Mouse (Mus musculus): ENCODE data around the gene Zfp422. TPM values are rescaled to one million over a fixed set of nuclear protein-coding genes. Genes with fewer than 3 reads are reported as not detected.
A peak's percentile ranks its signal among the peaks of the same experiment; 100 is the strongest.

Zfp422 gene
- polyA plus RNA-seq (2014; fragmentation: Nextera tagmentation; extraction: Ambion mirVana): 83.6 and 86.5 TPM in 2 replicates

GRCm38 (mm10) chr6:116628539-116629171 is at the start of gene Zfp422:
Zfp422 (minus strand) TSS chr6:116628999.
- Histone ChIP-seq H3K4me3 (ENCODE audit: control insufficient read depth in 1 of 2, insufficient read depth in 1 of 2, low read depth in 1 of 2, low read length in 2 of 2) (peak within 1 kb of the TSS; percentile 80 to 94), H3K4me2 (ENCODE audit: low read length) (peak within 1 kb of the TSS; percentile 90), H3K9ac (ENCODE audit: low read length) (peak within 1 kb of the TSS; percentile 98), H3K27ac (replicated peaks in 1 of 2; ENCODE audit: control insufficient read depth in 1 of 2, insufficient read depth in 1 of 2, low read depth in 2 of 2, low read length in 2 of 2) (peak within 1 kb of the TSS; percentile 84 to 89), H3K4me1 (ENCODE audit: control insufficient read depth in 2 of 2, insufficient read depth in 2 of 2, low read length in 2 of 2) (peaks cover 0 to 9% of the 10 kb centered on the region in 2 experiments; a peak in 2 of 4 replicates), H3K27me3 (ENCODE audit: control insufficient read depth, insufficient read depth, low read length) (no peaks in the 10 kb centered on the region), H3K36me3 (ENCODE audit: control insufficient read depth, insufficient read depth, low read length) (peaks cover 32% of the 10 kb centered on the region), H3K9me3 (ENCODE audit: control insufficient read depth, low read length) (no peaks in the 10 kb centered on the region)
- WGBS: under 1% methylated on average over 53 of the region's 56 CpGs
- peak; percentile 78 for ATAC-seq (ENCODE audit: insufficient number of reproducible peaks, insufficient read depth, low FRiP score, low read depth)

GRCm38 (mm10) chr6:116677321-116677720 is 48.5 kb upstream of the Zfp422 start:
- H3K4me3 ChIP-seq (ENCODE audit: control insufficient read depth in 1 of 2, insufficient read depth in 1 of 2, low read depth in 1 of 2, low read length in 2 of 2): no peak overlapping the region
- H3K27ac ChIP-seq (replicated peaks in 1 of 2; ENCODE audit: control insufficient read depth in 1 of 2, insufficient read depth in 1 of 2, low read depth in 2 of 2, low read length in 2 of 2): no peak overlapping the region
- no peaks in the 10 kb centered on the region for H3K9me3 ChIP-seq (ENCODE audit: control insufficient read depth, low read length)
- no peak overlapping the region for H3K4me2 ChIP-seq (ENCODE audit: low read length)
- 63% methylated on average over 6 of the region's 6 CpGs for WGBS
- H3K4me1 ChIP-seq (ENCODE audit: control insufficient read depth in 2 of 2, insufficient read depth in 2 of 2, low read length in 2 of 2): peaks cover 23 to 24% of the 10 kb centered on the region in 2 experiments
- H3K27me3 ChIP-seq (ENCODE audit: control insufficient read depth, insufficient read depth, low read length): no peaks in the 10 kb centered on the region
- no peak for ATAC-seq (ENCODE audit: insufficient number of reproducible peaks, insufficient read depth, low FRiP score, low read depth)
- H3K36me3 ChIP-seq (ENCODE audit: control insufficient read depth, insufficient read depth, low read length): no peaks in the 10 kb centered on the region
- H3K9ac ChIP-seq (ENCODE audit: low read length): no peak overlapping the region

GRCm38 (mm10) chr6:116676355-116676913 is 47.6 kb upstream of the Zfp422 start:
- no peak for ATAC-seq (ENCODE audit: insufficient number of reproducible peaks, insufficient read depth, low FRiP score, low read depth)
- H3K9me3 ChIP-seq (ENCODE audit: control insufficient read depth, low read length): no peaks in the 10 kb centered on the region
- 39% methylated on average over 10 of the region's 10 CpGs for WGBS
- H3K36me3 ChIP-seq (ENCODE audit: control insufficient read depth, insufficient read depth, low read length): no peaks in the 10 kb centered on the region
- H3K9ac ChIP-seq (ENCODE audit: low read length): no peak overlapping the region
- H3K4me1 ChIP-seq (ENCODE audit: control insufficient read depth in 2 of 2, insufficient read depth in 2 of 2, low read length in 2 of 2): peaks cover 25 to 29% of the 10 kb centered on the region in 2 experiments
- no peak overlapping the region for H3K4me2 ChIP-seq (ENCODE audit: low read length)
- no peaks in the 10 kb centered on the region for H3K27me3 ChIP-seq (ENCODE audit: control insufficient read depth, insufficient read depth, low read length)
- no peak overlapping the region for H3K4me3 ChIP-seq (ENCODE audit: control insufficient read depth in 1 of 2, insufficient read depth in 1 of 2, low read depth in 1 of 2, low read length in 2 of 2)
- no peak overlapping the region for H3K27ac ChIP-seq (replicated peaks in 1 of 2; ENCODE audit: control insufficient read depth in 1 of 2, insufficient read depth in 1 of 2, low read depth in 2 of 2, low read length in 2 of 2)

GRCm38 (mm10) chr6:116674283-116674886 is 45.6 kb upstream of the Zfp422 start:
- H3K36me3 ChIP-seq (ENCODE audit: control insufficient read depth, insufficient read depth, low read length): no peaks in the 10 kb centered on the region
- WGBS: 21% methylated on average over 16 of the region's 16 CpGs
- no peak for ATAC-seq (ENCODE audit: insufficient number of reproducible peaks, insufficient read depth, low FRiP score, low read depth)
- H3K4me3 ChIP-seq (ENCODE audit: control insufficient read depth in 1 of 2, insufficient read depth in 1 of 2, low read depth in 1 of 2, low read length in 2 of 2): peak overlapping the region; percentile 52 to 59
- H3K27me3 ChIP-seq (ENCODE audit: control insufficient read depth, insufficient read depth, low read length): no peaks in the 10 kb centered on the region
- H3K4me1 ChIP-seq (ENCODE audit: control insufficient read depth in 2 of 2, insufficient read depth in 2 of 2, low read length in 2 of 2): peaks cover 32 to 35% of the 10 kb centered on the region in 2 experiments
- H3K9me3 ChIP-seq (ENCODE audit: control insufficient read depth, low read length): no peaks in the 10 kb centered on the region
- H3K9ac ChIP-seq (ENCODE audit: low read length): peak overlapping the region; percentile 56
- peak overlapping the region; percentile 55 to 77 for H3K27ac ChIP-seq (replicated peaks in 1 of 2; ENCODE audit: control insufficient read depth in 1 of 2, insufficient read depth in 1 of 2, low read depth in 2 of 2, low read length in 2 of 2)
- peak overlapping the region; percentile 76 for H3K4me2 ChIP-seq (ENCODE audit: low read length)

- WGBS: under 1% methylated on average over 44 of the region's 44 CpGs
- Histone ChIP-seq H3K4me1 (ENCODE audit: control insufficient read depth in 2 of 2, insufficient read depth in 2 of 2, low read length in 2 of 2) (peaks cover 32 to 35% of the 10 kb centered on the region in 2 experiments), H3K27me3 (ENCODE audit: control insufficient read depth, insufficient read depth, low read length) (no peaks in the 10 kb centered on the region), H3K9ac (ENCODE audit: low read length) (peak within 1 kb of the TSS; percentile 56), H3K36me3 (ENCODE audit: control insufficient read depth, insufficient read depth, low read length) (no peaks in the 10 kb centered on the region), H3K27ac (replicated peaks in 1 of 2; ENCODE audit: control insufficient read depth in 1 of 2, insufficient read depth in 1 of 2, low read depth in 2 of 2, low read length in 2 of 2) (peak within 1 kb of the TSS; percentile 55 to 77), H3K9me3 (ENCODE audit: control insufficient read depth, low read length) (no peaks in the 10 kb centered on the region), H3K4me3 (ENCODE audit: control insufficient read depth in 1 of 2, insufficient read depth in 1 of 2, low read depth in 1 of 2, low read length in 2 of 2) (peak within 1 kb of the TSS; percentile 52 to 59), H3K4me2 (ENCODE audit: low read length) (peak within 1 kb of the TSS; percentile 76)
- ATAC-seq (ENCODE audit: insufficient number of reproducible peaks, insufficient read depth, low FRiP score, low read depth): peak; percentile 77
Observed at GRCm38 (mm10) chr6:116673471-116674282, 44.9 kb upstream of the Zfp422 start, which contains the start of gene Rassf4. Rassf4 (minus strand) TSS chr6:116673952.

- H3K4me1 ChIP-seq (ENCODE audit: control insufficient read depth in 2 of 2, insufficient read depth in 2 of 2, low read length in 2 of 2): peaks cover 31 to 35% of the 10 kb centered on the region in 2 experiments
- H3K9me3 ChIP-seq (ENCODE audit: control insufficient read depth, low read length): no peaks in the 10 kb centered on the region
- no peak overlapping the region for H3K9ac ChIP-seq (ENCODE audit: low read length)
- no peak overlapping the region for H3K27ac ChIP-seq (replicated peaks in 1 of 2; ENCODE audit: control insufficient read depth in 1 of 2, insufficient read depth in 1 of 2, low read depth in 2 of 2, low read length in 2 of 2)
- H3K27me3 ChIP-seq (ENCODE audit: control insufficient read depth, insufficient read depth, low read length): no peaks in the 10 kb centered on the region
- ATAC-seq (ENCODE audit: insufficient number of reproducible peaks, insufficient read depth, low FRiP score, low read depth): no peak
- H3K4me2 ChIP-seq (ENCODE audit: low read length): peak overlapping the region; percentile 76; the same call in 1 of the 2 replicates
- WGBS: 65% methylated on average over 5 of the region's 5 CpGs
- H3K4me3 ChIP-seq (ENCODE audit: control insufficient read depth in 1 of 2, insufficient read depth in 1 of 2, low read depth in 1 of 2, low read length in 2 of 2): no peak overlapping the region
- no peaks in the 10 kb centered on the region for H3K36me3 ChIP-seq (ENCODE audit: control insufficient read depth, insufficient read depth, low read length)
Observed at GRCm38 (mm10) chr6:116672349-116672748, 43.5 kb upstream of the Zfp422 start.

- peaks cover 31 to 35% of the 10 kb centered on the region in 2 experiments for H3K4me1 ChIP-seq (ENCODE audit: control insufficient read depth in 2 of 2, insufficient read depth in 2 of 2, low read length in 2 of 2)
- no peaks in the 10 kb centered on the region for H3K27me3 ChIP-seq (ENCODE audit: control insufficient read depth, insufficient read depth, low read length)
- H3K9me3 ChIP-seq (ENCODE audit: control insufficient read depth, low read length): no peaks in the 10 kb centered on the region
- WGBS: 92% methylated on average over 4 of the region's 4 CpGs
- H3K4me2 ChIP-seq (ENCODE audit: low read length): no peak overlapping the region
- no peak overlapping the region for H3K4me3 ChIP-seq (ENCODE audit: control insufficient read depth in 1 of 2, insufficient read depth in 1 of 2, low read depth in 1 of 2, low read length in 2 of 2)
- no peak overlapping the region for H3K9ac ChIP-seq (ENCODE audit: low read length)
- H3K36me3 ChIP-seq (ENCODE audit: control insufficient read depth, insufficient read depth, low read length): no peaks in the 10 kb centered on the region
- no peak overlapping the region for H3K27ac ChIP-seq (replicated peaks in 1 of 2; ENCODE audit: control insufficient read depth in 1 of 2, insufficient read depth in 1 of 2, low read depth in 2 of 2, low read length in 2 of 2)
- ATAC-seq (ENCODE audit: insufficient number of reproducible peaks, insufficient read depth, low FRiP score, low read depth): no peak
Observed at GRCm38 (mm10) chr6:116671768-116672167, 43.0 kb upstream of the Zfp422 start.
